Mouse (Mus musculus) left cerebral cortex, postnatal 10 days (tissue): ENCODE measurements at regions not wholly inside any gene's neighbourhood (a gene's known extent, or its start where the extent isn't known, plus 50 kb on each side); places are given as distances from the start of the nearest gene placed in this dataset.
"Not testable (repeated sequence)": the region's sequence is repeated elsewhere in the genome, so short reads cannot be mapped to it uniquely, and the experiment has no call there.

ENCODE experiments used
- DNase-seq, 2 experiments: peaks; one replicate each; pipeline ENCODE4 v3.0.0; 2021 to 2022; ENCODE audit warnings: low spot score in 2 of 2, mixed read lengths in 1 of 2; ENCODE audit errors: extremely low spot score in 1 of 2
- intact Hi-C: fragments of 180-260 bp; cut with DNase I; formaldehyde crosslinking; loops from one replicate; pipeline ENCODE4 v1.15.1; 2025

DNA sequence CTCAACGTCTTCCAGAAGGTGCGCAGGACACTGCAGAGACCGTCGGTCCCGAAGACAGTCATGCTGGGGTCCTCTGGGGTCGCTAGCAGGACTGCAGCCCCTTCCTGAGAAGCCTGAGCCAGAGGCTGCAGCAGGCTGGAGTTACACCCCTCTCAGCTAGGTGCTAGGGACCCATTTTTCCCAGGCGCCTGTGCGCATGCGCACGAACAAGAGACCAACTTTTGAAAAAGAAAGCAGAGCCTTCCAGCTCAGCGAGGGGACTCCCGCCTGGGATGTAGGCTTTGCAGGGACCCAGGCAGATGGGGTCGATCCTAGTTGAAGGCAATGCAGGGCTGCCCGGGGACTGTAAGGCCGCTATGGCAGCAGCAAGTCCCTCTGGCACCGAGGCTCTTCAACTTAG, 104.7 kb upstream of the Atg7 start:
- peak in 1 of 2 experiments; percentile 30 for DNase-seq
- intact Hi-C loops, result not testable (repeated sequence)

DNA sequence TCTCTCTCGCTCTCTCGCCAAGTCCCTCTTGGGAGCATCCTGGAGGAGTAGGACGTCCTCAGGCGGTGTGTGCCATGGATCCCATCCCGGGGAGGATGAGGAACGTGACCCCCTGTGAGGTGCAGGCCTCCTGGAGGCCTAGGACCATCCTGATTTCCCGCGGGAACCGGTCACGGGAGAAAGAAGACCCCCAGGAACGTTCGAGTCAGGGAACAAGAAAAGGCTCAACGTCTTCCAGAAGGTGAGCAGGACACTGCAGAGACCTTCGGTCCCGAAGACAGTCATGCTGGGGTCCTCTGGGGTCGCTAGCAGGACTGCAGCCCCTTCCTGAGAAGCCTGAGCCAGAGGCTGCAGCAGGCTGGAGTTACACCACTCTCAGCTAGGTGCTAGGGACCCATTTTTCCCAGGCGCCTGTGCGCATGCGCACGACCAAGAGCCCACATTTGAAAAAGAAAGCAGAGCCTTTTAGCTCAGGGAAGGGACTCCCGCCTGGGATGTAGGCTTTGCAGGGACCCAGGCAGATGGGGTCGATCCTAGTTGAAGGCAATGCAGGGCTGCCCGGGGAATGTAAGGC, 92.7 kb upstream of the Atg7 start:
- intact Hi-C loops, result not testable (repeated sequence)
- peak; percentile 11 to 31 for DNase-seq

DNA sequence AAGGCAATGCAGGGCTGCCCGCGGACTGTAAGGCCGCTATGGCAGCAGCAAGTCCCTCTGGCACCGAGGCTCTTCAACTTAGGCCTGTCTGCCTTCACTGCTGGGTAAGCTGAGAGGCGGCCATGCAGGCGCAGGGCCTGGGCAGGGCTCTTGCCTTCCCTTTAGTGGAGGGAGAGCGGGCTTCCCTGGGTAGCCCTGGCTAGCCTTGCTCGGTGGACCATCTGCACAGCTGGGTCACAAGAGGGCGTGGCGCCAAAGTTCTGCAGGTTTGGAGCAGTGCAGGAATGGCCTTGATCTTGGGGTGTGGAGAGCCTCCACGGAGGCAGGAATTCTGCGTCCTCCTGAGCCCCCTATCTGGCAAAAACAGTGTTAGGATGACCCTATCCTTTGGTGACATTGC, 89.8 kb upstream of the Atg7 start:
- DNase-seq, intact Hi-C loops: not testable (repeated sequence)

DNA sequence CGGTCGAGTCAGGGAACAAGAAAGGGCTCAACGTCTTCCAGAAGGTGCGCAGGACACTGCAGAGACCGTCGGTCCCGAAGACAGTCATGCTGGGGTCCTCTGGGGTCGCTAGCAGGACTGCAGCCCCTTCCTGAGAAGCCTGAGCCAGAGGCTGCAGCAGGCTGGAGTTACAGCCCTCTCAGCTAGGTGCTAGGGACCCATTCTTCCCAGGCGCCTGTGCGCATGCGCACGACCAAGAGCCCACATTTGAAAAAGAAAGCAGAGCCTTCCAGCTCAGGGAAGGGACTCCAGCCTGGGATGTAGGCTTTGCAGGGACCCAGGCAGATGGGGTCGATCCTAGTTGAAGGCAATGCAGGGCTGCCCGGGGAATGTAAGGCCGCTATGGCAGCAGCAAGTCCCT, 87.7 kb upstream of the Atg7 start:
- intact Hi-C loops, result not testable (repeated sequence)
- DNase-seq, result peak in 1 of 2 experiments; percentile 41

DNA sequence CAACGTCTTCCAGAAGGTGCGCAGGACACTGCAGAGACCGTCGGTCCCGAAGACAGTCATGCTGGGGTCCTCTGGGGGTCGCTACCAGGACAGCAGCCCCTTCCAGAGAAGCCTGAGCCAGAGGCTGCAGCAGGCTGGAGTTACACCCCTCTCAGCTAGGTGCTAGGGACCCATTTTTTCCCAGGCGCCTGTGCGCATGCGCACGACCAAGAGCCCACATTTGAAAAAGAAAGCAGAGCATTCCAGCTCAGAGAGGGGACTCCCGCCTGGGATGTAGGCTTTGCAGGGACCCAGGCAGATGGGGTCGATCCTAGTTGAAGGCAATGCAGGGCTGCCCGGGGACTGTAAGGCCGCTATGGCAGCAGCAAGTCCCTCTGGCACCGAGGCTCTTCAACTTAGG, 65.6 kb upstream of the Atg7 start:
- intact Hi-C loops, result not testable (repeated sequence)
- DNase-seq, result peak; percentile 54 to 70
